Mouse (Mus musculus): Measurements from ENCODE around the gene Hook2. TPM values are rescaled to one million over a fixed set of nuclear protein-coding genes. Genes with fewer than 3 reads are reported as not detected.
A peak's percentile ranks its signal among the peaks of the same experiment; 100 is the strongest.

The Hook2 gene
- polyA plus RNA-seq, 1 experiment from 2014 or later: 34.5 TPM

DNA sequence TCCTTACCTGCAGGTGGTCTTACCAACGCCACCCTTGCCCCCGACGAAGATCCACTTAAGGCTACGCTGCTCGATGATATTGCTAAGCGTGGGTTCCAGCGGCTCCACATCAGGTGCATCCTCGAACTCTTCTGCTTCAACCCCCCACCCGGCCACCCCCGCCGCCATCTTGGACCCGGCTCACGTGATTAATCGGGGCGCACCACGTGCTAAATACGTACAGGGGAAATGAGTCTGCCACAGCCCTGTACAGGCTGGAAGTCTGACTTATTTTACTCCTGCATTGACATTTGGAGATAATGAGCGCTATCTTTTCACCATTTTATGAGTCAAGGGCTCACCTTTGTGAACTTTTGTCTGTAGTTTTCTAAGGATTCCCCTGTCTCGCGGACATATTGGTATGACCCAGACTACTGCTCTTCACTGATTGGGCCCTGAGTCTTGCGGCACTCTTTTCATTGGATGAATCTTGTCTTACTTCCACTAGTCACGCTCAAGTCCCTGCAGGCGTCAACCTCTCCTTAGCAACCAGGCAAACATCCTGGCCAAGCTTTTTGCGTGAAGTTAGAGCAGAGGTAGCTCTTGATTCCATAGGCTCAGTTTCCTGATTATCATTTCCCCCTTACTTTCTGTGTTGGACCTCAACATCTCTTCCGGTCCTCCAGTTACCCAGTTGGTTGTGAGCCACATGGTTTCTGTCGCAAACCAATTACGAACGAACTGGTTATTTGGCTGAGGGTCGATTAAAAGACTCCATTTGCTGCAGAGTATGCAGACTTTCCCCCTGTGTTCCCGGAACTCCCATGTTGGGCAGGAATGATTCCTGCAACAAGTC, 34.9 kb downstream of the Hook2 start, which contains the start of gene Asna1:
Gene Asna1, minus strand, starts transcription at position 184 of the 835 bp plus-strand sequence.
- 5% methylated on average over 30 of the region's 30 CpGs for WGBS
- Histone ChIP-seq H3K36me3 (ENCODE audit: control insufficient read depth, insufficient read depth, low read length) (peaks cover 39% of the 10 kb centered on the region), H3K9me3 (ENCODE audit: control insufficient read depth, low read depth, low read length) (no peaks in the 10 kb centered on the region), H3K27me3 (ENCODE audit: control insufficient read depth, insufficient read depth, low read length) (no peaks in the 10 kb centered on the region), H3K9ac (replicated peaks; ENCODE audit: low read depth, low read length) (peak within 1 kb of the TSS; percentile 74), H3K4me2 (replicated peaks; ENCODE audit: low read depth, low read length) (peak within 1 kb of the TSS; percentile 95), H3K27ac (ENCODE audit: low read length) (peak within 1 kb of the TSS; percentile 83), H3K4me1 (ENCODE audit: control insufficient read depth, insufficient read depth, low read length) (peaks cover 28% of the 10 kb centered on the region), H3K4me3 (ENCODE audit: low read depth, low read length) (peak within 1 kb of the TSS; percentile 98)
- ATAC-seq (ENCODE audit: insufficient number of reproducible peaks, insufficient read depth, low FRiP score, low read depth): peak; percentile 92

DNA sequence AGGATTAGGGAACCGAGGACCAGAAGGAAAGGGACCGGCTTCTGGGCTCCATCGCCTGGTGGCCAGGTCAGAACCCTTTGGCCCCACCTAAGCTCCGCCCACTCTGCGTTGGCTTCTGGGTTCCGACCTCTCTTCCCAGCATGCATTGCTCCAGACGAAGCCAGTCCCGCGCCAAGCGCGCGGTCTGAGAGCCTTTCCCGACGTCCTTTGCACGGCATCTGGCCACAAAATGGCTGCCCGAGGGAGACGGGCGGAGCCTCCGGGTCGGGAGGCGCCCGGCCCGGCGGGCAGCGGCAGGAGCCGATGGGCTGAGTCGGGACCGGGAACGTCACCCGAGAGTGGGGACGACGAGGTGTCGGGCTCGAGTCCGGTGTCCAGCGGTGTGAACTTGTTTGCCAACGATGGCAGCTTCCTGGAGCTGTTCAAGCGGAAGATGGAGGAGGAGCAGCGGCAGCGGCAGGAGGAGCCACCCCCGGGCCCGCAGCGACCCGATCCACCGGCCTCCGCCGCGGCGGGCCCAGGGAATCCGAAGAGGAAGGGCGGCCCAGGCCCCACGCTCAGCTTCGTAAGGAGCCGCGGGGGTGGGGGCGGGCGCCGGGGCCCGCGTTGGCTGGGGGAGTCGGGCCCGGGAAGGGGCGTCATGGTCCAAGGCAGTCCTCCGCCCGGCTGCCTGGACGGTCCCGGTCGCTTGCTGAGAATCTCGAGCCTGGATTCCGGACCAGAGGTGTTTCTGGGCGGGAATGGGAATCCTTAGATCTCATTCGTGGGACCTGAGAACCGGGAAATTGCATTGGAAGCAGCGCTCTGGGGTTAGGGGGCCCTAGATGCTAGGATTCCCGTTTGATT, 36.5 kb downstream of the Hook2 start, which contains the start of gene Trir:
Gene Trir, plus strand, starts transcription at position 154 of the 846 bp plus-strand sequence.
- no peaks in the 10 kb centered on the region for H3K9me3 ChIP-seq (ENCODE audit: control insufficient read depth, low read depth, low read length)
- peaks cover 28% of the 10 kb centered on the region for H3K4me1 ChIP-seq (ENCODE audit: control insufficient read depth, insufficient read depth, low read length)
- peak within 1 kb of the TSS; percentile 95 for H3K4me2 ChIP-seq (replicated peaks; ENCODE audit: low read depth, low read length)
- H3K27ac ChIP-seq (ENCODE audit: low read length): peak within 1 kb of the TSS; percentile 83
- under 1% methylated on average over 69 of the region's 75 CpGs for WGBS
- H3K9ac ChIP-seq (replicated peaks; ENCODE audit: low read depth, low read length): peak within 1 kb of the TSS; percentile 99
- peak within 1 kb of the TSS; percentile 98 for H3K4me3 ChIP-seq (ENCODE audit: low read depth, low read length)
- H3K27me3 ChIP-seq (ENCODE audit: control insufficient read depth, insufficient read depth, low read length): no peaks in the 10 kb centered on the region
- H3K36me3 ChIP-seq (ENCODE audit: control insufficient read depth, insufficient read depth, low read length): peaks cover 42% of the 10 kb centered on the region
- peak; percentile 87 for ATAC-seq (ENCODE audit: insufficient number of reproducible peaks, insufficient read depth, low FRiP score, low read depth)

DNA sequence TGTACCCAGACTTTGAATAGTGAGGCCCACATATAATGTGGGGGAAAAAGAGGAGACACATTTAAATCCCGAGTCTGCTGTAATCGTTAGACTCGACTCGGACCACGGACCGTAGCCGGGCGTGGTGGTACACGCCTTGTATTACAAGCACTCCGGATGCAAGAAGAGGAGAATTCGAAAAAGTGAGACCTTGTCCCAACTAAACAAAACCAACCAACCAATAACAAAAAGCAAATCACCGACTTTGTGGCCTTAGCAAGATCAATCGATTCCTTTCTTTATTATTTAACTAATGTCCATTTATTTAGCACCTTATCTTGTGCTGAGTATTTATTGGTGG, 37.1 kb downstream of the Hook2 start:
- H3K27me3 ChIP-seq (ENCODE audit: control insufficient read depth, insufficient read depth, low read length): no peaks in the 10 kb centered on the region
- peak overlapping the region; percentile 98 for H3K4me3 ChIP-seq (ENCODE audit: low read depth, low read length)
- WGBS: under 1% methylated on average over 13 of the region's 13 CpGs
- peaks cover 28% of the 10 kb centered on the region for H3K4me1 ChIP-seq (ENCODE audit: control insufficient read depth, insufficient read depth, low read length)
- peak overlapping the region; percentile 99 for H3K9ac ChIP-seq (replicated peaks; ENCODE audit: low read depth, low read length)
- no peaks in the 10 kb centered on the region for H3K9me3 ChIP-seq (ENCODE audit: control insufficient read depth, low read depth, low read length)
- peaks cover 43% of the 10 kb centered on the region for H3K36me3 ChIP-seq (ENCODE audit: control insufficient read depth, insufficient read depth, low read length)
- H3K4me2 ChIP-seq (replicated peaks; ENCODE audit: low read depth, low read length): peak overlapping the region; percentile 61
- ATAC-seq (ENCODE audit: insufficient number of reproducible peaks, insufficient read depth, low FRiP score, low read depth): no peak
- H3K27ac ChIP-seq (ENCODE audit: low read length): peak overlapping the region; percentile 83

DNA sequence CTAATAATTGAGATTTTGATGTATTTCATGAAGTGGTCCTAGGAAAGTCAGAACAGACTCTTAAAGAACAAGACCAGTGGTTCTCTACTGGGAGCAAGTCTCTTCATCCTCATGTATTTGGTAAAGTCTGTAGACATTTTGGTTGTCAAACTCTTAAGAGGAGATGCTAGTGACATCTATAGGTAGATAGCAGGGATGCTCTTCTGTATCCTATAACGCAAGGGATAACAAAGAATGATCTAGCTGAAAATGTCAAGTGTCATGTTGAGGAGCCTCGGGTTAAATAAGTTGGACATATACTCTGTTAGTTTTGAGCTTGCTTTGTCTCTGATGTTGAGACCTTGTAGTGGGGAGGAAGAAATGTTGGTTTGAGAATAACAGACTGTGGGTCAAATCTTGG, 37.5 kb downstream of the Hook2 start:
- peaks cover 47% of the 10 kb centered on the region for H3K36me3 ChIP-seq (ENCODE audit: control insufficient read depth, insufficient read depth, low read length)
- no peaks in the 10 kb centered on the region for H3K27me3 ChIP-seq (ENCODE audit: control insufficient read depth, insufficient read depth, low read length)
- 18% methylated on average over 2 of the region's 2 CpGs for WGBS
- no peaks in the 10 kb centered on the region for H3K9me3 ChIP-seq (ENCODE audit: control insufficient read depth, low read depth, low read length)
- H3K4me1 ChIP-seq (ENCODE audit: control insufficient read depth, insufficient read depth, low read length): peaks cover 28% of the 10 kb centered on the region
- peak overlapping the region; percentile 99 for H3K9ac ChIP-seq (replicated peaks; ENCODE audit: low read depth, low read length)
- ATAC-seq (ENCODE audit: insufficient number of reproducible peaks, insufficient read depth, low FRiP score, low read depth): no peak
- H3K4me3 ChIP-seq (ENCODE audit: low read depth, low read length): peak overlapping the region; percentile 98
- H3K27ac ChIP-seq (ENCODE audit: low read length): no peak overlapping the region
- H3K4me2 ChIP-seq (replicated peaks; ENCODE audit: low read depth, low read length): peak overlapping the region; percentile 61

DNA sequence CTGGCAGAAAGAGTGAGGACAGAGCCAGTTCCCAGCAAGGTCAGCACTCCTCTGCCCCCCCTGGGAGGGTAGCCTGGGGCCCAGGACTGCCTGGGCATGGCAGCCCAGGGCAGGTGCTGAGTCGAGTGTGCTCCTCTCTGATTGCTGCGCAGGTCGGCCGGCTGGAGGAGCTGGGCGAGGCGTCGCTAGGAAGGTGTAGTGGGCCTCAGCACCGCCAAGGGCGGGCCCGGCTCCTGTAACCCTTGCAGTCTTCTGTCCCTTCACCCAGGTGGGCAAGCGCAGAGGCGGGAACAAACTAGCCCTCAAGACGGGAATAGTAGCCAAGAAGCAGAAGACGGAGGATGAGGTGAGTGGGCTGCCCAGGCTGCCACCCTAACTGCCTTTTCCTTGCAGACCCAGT, 38.9 kb downstream of the Hook2 start:
- Histone ChIP-seq H3K4me3 (ENCODE audit: low read depth, low read length) (no peak overlapping the region), H3K9me3 (ENCODE audit: control insufficient read depth, low read depth, low read length) (no peaks in the 10 kb centered on the region), H3K27me3 (ENCODE audit: control insufficient read depth, insufficient read depth, low read length) (no peaks in the 10 kb centered on the region), H3K36me3 (ENCODE audit: control insufficient read depth, insufficient read depth, low read length) (peaks cover 47% of the 10 kb centered on the region), H3K4me2 (replicated peaks; ENCODE audit: low read depth, low read length) (no peak overlapping the region; the same call in 1 of the 2 replicates), H3K4me1 (ENCODE audit: control insufficient read depth, insufficient read depth, low read length) (peaks cover 26% of the 10 kb centered on the region), H3K27ac (ENCODE audit: low read length) (no peak overlapping the region), H3K9ac (replicated peaks; ENCODE audit: low read depth, low read length) (no peak overlapping the region)
- ATAC-seq (ENCODE audit: insufficient number of reproducible peaks, insufficient read depth, low FRiP score, low read depth): no peak
- 86% methylated on average over 14 of the region's 14 CpGs for WGBS

GRCm38 (mm10) chr8:85032622-85033311, 42.4 kb downstream of the Hook2 start:
- no peak overlapping the region for H3K4me3 ChIP-seq (ENCODE audit: low read depth, low read length)
- ATAC-seq (ENCODE audit: insufficient number of reproducible peaks, insufficient read depth, low FRiP score, low read depth): no peak
- H3K27ac ChIP-seq (ENCODE audit: low read length): no peak overlapping the region
- no peaks in the 10 kb centered on the region for H3K9me3 ChIP-seq (ENCODE audit: control insufficient read depth, low read depth, low read length)
- H3K4me2 ChIP-seq (replicated peaks; ENCODE audit: low read depth, low read length): no peak overlapping the region
- no peak overlapping the region for H3K9ac ChIP-seq (replicated peaks; ENCODE audit: low read depth, low read length)
- WGBS: 78% methylated on average over 4 of the region's 4 CpGs
- no peaks in the 10 kb centered on the region for H3K27me3 ChIP-seq (ENCODE audit: control insufficient read depth, insufficient read depth, low read length)
- peaks cover 24% of the 10 kb centered on the region for H3K4me1 ChIP-seq (ENCODE audit: control insufficient read depth, insufficient read depth, low read length)
- peaks cover 47% of the 10 kb centered on the region for H3K36me3 ChIP-seq (ENCODE audit: control insufficient read depth, insufficient read depth, low read length)

DNA sequence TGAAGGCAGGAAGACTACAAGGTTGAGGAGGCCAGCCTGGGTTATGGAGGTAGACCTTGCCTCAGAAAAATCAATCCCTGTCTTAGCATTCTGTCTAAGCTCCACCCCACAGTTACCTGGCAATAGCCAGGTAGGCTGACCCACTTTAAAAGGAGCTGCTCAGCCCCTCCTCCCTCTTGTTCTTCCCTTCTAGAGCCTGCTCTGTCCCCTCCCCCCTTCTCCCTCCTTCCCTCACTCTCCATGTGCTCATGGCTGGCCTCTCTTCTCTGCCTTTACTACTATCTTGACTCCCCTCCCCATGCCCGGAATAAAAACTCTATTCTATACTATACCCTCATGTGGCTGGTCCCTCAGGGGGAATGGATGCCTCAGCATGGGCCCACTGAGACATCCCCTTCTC, 43.5 kb downstream of the Hook2 start:
- H3K27ac ChIP-seq (ENCODE audit: low read length): no peak overlapping the region
- H3K27me3 ChIP-seq (ENCODE audit: control insufficient read depth, insufficient read depth, low read length): no peaks in the 10 kb centered on the region
- no peak overlapping the region for H3K4me3 ChIP-seq (ENCODE audit: low read depth, low read length)
- WGBS: 54% methylated on average over 1 of the region's 1 CpGs
- peaks cover 18% of the 10 kb centered on the region for H3K4me1 ChIP-seq (ENCODE audit: control insufficient read depth, insufficient read depth, low read length)
- no peak overlapping the region for H3K9ac ChIP-seq (replicated peaks; ENCODE audit: low read depth, low read length)
- no peak overlapping the region for H3K4me2 ChIP-seq (replicated peaks; ENCODE audit: low read depth, low read length)
- peaks cover 47% of the 10 kb centered on the region for H3K36me3 ChIP-seq (ENCODE audit: control insufficient read depth, insufficient read depth, low read length)
- H3K9me3 ChIP-seq (ENCODE audit: control insufficient read depth, low read depth, low read length): no peaks in the 10 kb centered on the region
- ATAC-seq (ENCODE audit: insufficient number of reproducible peaks, insufficient read depth, low FRiP score, low read depth): no peak

DNA sequence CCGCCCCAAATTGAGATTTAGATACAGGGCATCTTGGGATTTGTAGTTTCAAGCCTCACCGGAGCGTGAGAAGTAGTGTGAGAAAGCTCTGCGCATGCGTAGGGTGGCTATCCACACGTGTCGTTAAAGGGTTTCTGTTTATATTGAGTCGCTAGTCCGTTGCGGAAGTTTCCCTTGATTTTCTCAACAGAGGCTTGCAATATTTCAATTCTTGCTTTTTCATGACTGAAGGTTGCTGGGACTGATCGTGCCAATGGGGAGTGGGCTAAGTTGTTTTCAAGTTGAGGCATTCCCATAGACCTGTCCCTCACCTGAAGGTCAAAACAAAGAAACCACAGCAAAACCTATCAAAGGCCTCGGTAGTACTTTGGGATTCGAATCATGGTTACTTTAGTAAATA, 44.4 kb downstream of the Hook2 start:
- Histone ChIP-seq H3K4me1 (ENCODE audit: control insufficient read depth, insufficient read depth, low read length) (peaks cover 17% of the 10 kb centered on the region), H3K36me3 (ENCODE audit: control insufficient read depth, insufficient read depth, low read length) (peaks cover 39% of the 10 kb centered on the region), H3K4me2 (replicated peaks; ENCODE audit: low read depth, low read length) (peak overlapping the region; percentile 96), H3K4me3 (ENCODE audit: low read depth, low read length) (peak overlapping the region; percentile 84), H3K9ac (replicated peaks; ENCODE audit: low read depth, low read length) (peak overlapping the region; percentile 22; the same call in 1 of the 2 replicates), H3K27me3 (ENCODE audit: control insufficient read depth, insufficient read depth, low read length) (no peaks in the 10 kb centered on the region), H3K9me3 (ENCODE audit: control insufficient read depth, low read depth, low read length) (no peaks in the 10 kb centered on the region), H3K27ac (ENCODE audit: low read length) (peak overlapping the region; percentile 22; the same call in 1 of the 2 replicates)
- no peak for ATAC-seq (ENCODE audit: insufficient number of reproducible peaks, insufficient read depth, low FRiP score, low read depth)
- WGBS: 1% methylated on average over 13 of the region's 13 CpGs
